Mouse (Mus musculus) neural tube, embryonic 14.5 days (tissue): ENCODE results near the gene Ttyh1. TPM values are rescaled to one million over a fixed set of nuclear protein-coding genes. Genes with fewer than 3 reads are reported as not detected.

Source experiments
- ATAC-seq: fragments of 200-750 bp; cut with Nextera tagmentation; 2 replicates; pipeline ENCODE4 v1.8.0; 2017; ENCODE audit warnings: low read depth, mild to moderate bottlenecking, moderate TSS enrichment, moderate library complexity
- H3K27ac ChIP-seq: fragments of 300-500 bp; sonication (generic); 2 replicates; pipeline ENCODE4 v1.5.1; 2014; ENCODE audit warnings: low read depth, mild to moderate bottlenecking, control low read depth, low read length, moderate library complexity, mixed read lengths
- H3K27me3 ChIP-seq: fragments of 300-500 bp; sonication (generic); 2 replicates; pipeline ENCODE4 v1.6.1; 2014; ENCODE audit warnings: low read length; ENCODE audit not compliant: control insufficient read depth, insufficient read depth
- H3K36me3 ChIP-seq: fragments of 300-500 bp; sonication (generic); 2 replicates; pipeline ENCODE4 v1.6.1; 2014; ENCODE audit warnings: low read length, mixed read lengths; ENCODE audit not compliant: control insufficient read depth, insufficient read depth
- H3K4me1 ChIP-seq: fragments of 300-500 bp; sonication (generic); 2 replicates; pipeline ENCODE4 v1.6.1; 2014; ENCODE audit warnings: low read length; ENCODE audit not compliant: control insufficient read depth, insufficient read depth
- H3K4me2 ChIP-seq: fragments of 300-500 bp; sonication (generic); 2 replicates; pipeline ENCODE4 v1.6.1; 2014; ENCODE audit warnings: mild to moderate bottlenecking, low read depth, low read length, control low read depth
- H3K4me3 ChIP-seq: fragments of 300-500 bp; sonication (generic); 2 replicates; pipeline ENCODE4 v1.5.1; 2014; ENCODE audit warnings: low read depth, low read length, control low read depth, mixed read lengths
- H3K9ac ChIP-seq: fragments of 300-500 bp; sonication (generic); replicated peaks from 2 replicates; pipeline ENCODE4 v1.6.1; 2014; ENCODE audit warnings: low read depth, mild to moderate bottlenecking, control low read depth, low read length, mixed read lengths
- H3K9me3 ChIP-seq: fragments of 300-500 bp; sonication (generic); 2 replicates; pipeline ENCODE4 v1.6.1; 2016; ENCODE audit warnings: low read length; ENCODE audit not compliant: control insufficient read depth
- WGBS: fragments of 180-500 bp; shearing (Covaris S2); extraction: QIAGEN DNeasy Blood & Tissue Kit; methylation state at CpG from one replicate; pipeline ENCODE4 v1.1.7; 2014; 5-methylcytosine and 5-hydroxymethylcytosine counted together
- polyA plus RNA-seq: library from polyadenylated mRNA; unstranded; fragments of >200 nt; fragmentation: Nextera tagmentation; extraction: Ambion mirVana; gene quantifications from 2 replicates; pipeline ENCODE4 v1.2.1, GENCODE M21; 2014

Gene Ttyh1
- polyA plus RNA-seq, 1 experiment from 2014 or later = 149 TPM

GRCm38 (mm10) chr7:4087238-4087895, 31.8 kb upstream of the Ttyh1 start:
- 83% methylated on average over 4 of the region's 4 CpGs for WGBS

GRCm38 (mm10) chr7:4087896-4088480, 31.2 kb upstream of the Ttyh1 start:
- H3K27ac ChIP-seq = no peak overlapping the region
- no peaks in the 10 kb centered on the region for H3K36me3 ChIP-seq
- H3K4me3 ChIP-seq = no peak overlapping the region
- no peak overlapping the region for H3K9ac ChIP-seq
- H3K9me3 ChIP-seq = no peaks in the 10 kb centered on the region
- WGBS = 86% methylated on average over 6 of the region's 6 CpGs
- no peak overlapping the region for H3K4me2 ChIP-seq
- no peak for ATAC-seq
- no peaks in the 10 kb centered on the region for H3K4me1 ChIP-seq
- no peaks in the 10 kb centered on the region for H3K27me3 ChIP-seq

More at GRCm38 (mm10) chr7:4087238-4087895, 31.8 kb upstream of the Ttyh1 start:
- Histone ChIP-seq H3K36me3 (no peaks in the 10 kb centered on the region), H3K9me3 (no peaks in the 10 kb centered on the region), H3K27me3 (no peaks in the 10 kb centered on the region), H3K4me1 (no peaks in the 10 kb centered on the region), H3K4me2 (no peak overlapping the region), H3K27ac (no peak overlapping the region), H3K9ac (no peak overlapping the region), H3K4me3 (no peak overlapping the region)
- no peak for ATAC-seq

GRCm38 (mm10) chr7:4088679-4089078, 30.5 kb upstream of the Ttyh1 start:
- Histone ChIP-seq H3K27me3 (no peaks in the 10 kb centered on the region), H3K9ac (no peak overlapping the region), H3K4me1 (no peaks in the 10 kb centered on the region), H3K4me2 (no peak overlapping the region), H3K4me3 (no peak overlapping the region), H3K27ac (no peak overlapping the region), H3K36me3 (no peaks in the 10 kb centered on the region), H3K9me3 (no peaks in the 10 kb centered on the region)
- ATAC-seq = no peak
- 83% methylated on average over 2 of the region's 2 CpGs for WGBS

- no peaks in the 10 kb centered on the region for H3K4me1 ChIP-seq
- no peaks in the 10 kb centered on the region for H3K9me3 ChIP-seq
- H3K4me3 ChIP-seq = no peak overlapping the region
- WGBS = 50% methylated on average over 8 of the region's 8 CpGs
- no peaks in the 10 kb centered on the region for H3K27me3 ChIP-seq
- no peaks in the 10 kb centered on the region for H3K36me3 ChIP-seq
- no peak for ATAC-seq
- no peak overlapping the region for H3K27ac ChIP-seq
- no peak overlapping the region for H3K9ac ChIP-seq
- H3K4me2 ChIP-seq = no peak overlapping the region
These were observed 28.0 kb upstream of the Ttyh1 start for GRCm38 (mm10) chr7:4091170-4091569.

GRCm38 (mm10) chr7:4098301-4098700, 20.9 kb upstream of the Ttyh1 start:
- H3K9me3 ChIP-seq = no peaks in the 10 kb centered on the region
- H3K36me3 ChIP-seq = no peaks in the 10 kb centered on the region
- no peaks in the 10 kb centered on the region for H3K4me1 ChIP-seq
- ATAC-seq = no peak
- no peak overlapping the region for H3K4me2 ChIP-seq
- no peak overlapping the region for H3K4me3 ChIP-seq
- H3K9ac ChIP-seq = no peak overlapping the region
- no peaks in the 10 kb centered on the region for H3K27me3 ChIP-seq
- 84% methylated on average over 2 of the region's 2 CpGs for WGBS
- no peak overlapping the region for H3K27ac ChIP-seq

GRCm38 (mm10) chr7:4098832-4099231, 20.4 kb upstream of the Ttyh1 start:
- Histone ChIP-seq H3K36me3 (no peaks in the 10 kb centered on the region), H3K4me2 (no peak overlapping the region), H3K9ac (no peak overlapping the region), H3K4me1 (no peaks in the 10 kb centered on the region), H3K27me3 (no peaks in the 10 kb centered on the region), H3K27ac (no peak overlapping the region), H3K9me3 (no peaks in the 10 kb centered on the region), H3K4me3 (no peak overlapping the region)
- ATAC-seq = no peak
- 77% methylated on average over 2 of the region's 2 CpGs for WGBS

GRCm38 (mm10) chr7:4101144-4101543, 18.1 kb upstream of the Ttyh1 start:
- ATAC-seq = no peak
- 76% methylated on average over 5 of the region's 5 CpGs for WGBS

GRCm38 (mm10) chr7:4103411-4103810, 15.8 kb upstream of the Ttyh1 start:
- no peak for ATAC-seq
- H3K4me3 ChIP-seq = no peak overlapping the region
- H3K36me3 ChIP-seq = no peaks in the 10 kb centered on the region
- H3K4me1 ChIP-seq = no peaks in the 10 kb centered on the region
- 19% methylated on average over 4 of the region's 4 CpGs for WGBS
- H3K9me3 ChIP-seq = no peaks in the 10 kb centered on the region
- H3K9ac ChIP-seq = no peak overlapping the region
- H3K27ac ChIP-seq = no peak overlapping the region
- H3K4me2 ChIP-seq = no peak overlapping the region
- H3K27me3 ChIP-seq = no peaks in the 10 kb centered on the region

More at GRCm38 (mm10) chr7:4101144-4101543, 18.1 kb upstream of the Ttyh1 start:
- Histone ChIP-seq H3K4me1 (no peaks in the 10 kb centered on the region), H3K27me3 (no peaks in the 10 kb centered on the region), H3K4me2 (no peak overlapping the region), H3K36me3 (no peaks in the 10 kb centered on the region), H3K9me3 (no peaks in the 10 kb centered on the region), H3K9ac (no peak overlapping the region), H3K4me3 (no peak overlapping the region), H3K27ac (no peak overlapping the region)

- WGBS = 48% methylated on average over 3 of the region's 3 CpGs
- Histone ChIP-seq H3K36me3 (no peaks in the 10 kb centered on the region), H3K4me3 (no peak overlapping the region), H3K9ac (no peak overlapping the region), H3K9me3 (no peaks in the 10 kb centered on the region), H3K4me2 (no peak overlapping the region), H3K4me1 (no peaks in the 10 kb centered on the region), H3K27ac (no peak overlapping the region), H3K27me3 (no peaks in the 10 kb centered on the region)
- ATAC-seq = no peak
These were observed 7.4 kb upstream of the Ttyh1 start for GRCm38 (mm10) chr7:4111766-4112165.
